ENCODE assay signal across 20 mouse cellular contexts in genomic region chr4:57579683-57580082, GRCm38 (mm10). TPM values are rescaled to one million over a fixed set of nuclear protein-coding genes. Genes with fewer than 3 reads are reported as not detected.
DNase-seq lines count a peak whose midpoint lies in the region; ATAC-seq and TF ChIP-seq lines count a peak whose summit lies in the region.
"Had no signal": no experiment of that assay in that cellular context is flagged by ENCODE, and none has a peak within 500 bp of the region (broad histone marks: within the 10 kb centered on the region; RNA-seq: fewer than 3 reads in every experiment).

No protein-coding gene starts in this region.

- 69% methylated on average over 10 of the region's 10 CpGs for WGBS in embryonic facial prominence, embryonic 14.5 days
- WGBS in embryonic facial prominence, embryonic 10.5 days: 94% methylated on average over 10 of the region's 10 CpGs
- 31% methylated on average over 10 of the region's 10 CpGs for WGBS in heart, embryonic 13.5 days
- WGBS in heart, postnatal 0 days: 29% methylated on average over 10 of the region's 10 CpGs
- 67% methylated on average over 10 of the region's 10 CpGs for WGBS in lung, postnatal 0 days

- no peaks in the 10 kb centered on the region for H3K36me3 ChIP-seq in embryonic facial prominence, embryonic 14.5 days (ENCODE audit: control insufficient read depth, insufficient read depth, low read length)
- no peaks in the 10 kb centered on the region for H3K36me3 ChIP-seq in embryonic facial prominence, embryonic 10.5 days (replicated peaks)
- peaks cover 12% of the 10 kb centered on the region for H3K36me3 ChIP-seq in heart, embryonic 13.5 days
- H3K36me3 ChIP-seq in heart, postnatal 0 days (replicated peaks; ENCODE audit: control insufficient read depth, insufficient read depth, low read length): no peaks in the 10 kb centered on the region; the same call in 1 of the 2 replicates
- no peaks in the 10 kb centered on the region for H3K36me3 ChIP-seq in lung, postnatal 0 days (ENCODE audit: insufficient read depth, low read length)
- H3K36me3 ChIP-seq: forebrain, embryonic 15.5 days; G1E; hindbrain, embryonic 15.5 days had no signal

- no peaks in the 10 kb centered on the region for H3K27me3 ChIP-seq in embryonic facial prominence, embryonic 14.5 days (replicated peaks; ENCODE audit: control insufficient read depth, insufficient read depth, low read length)
- H3K27me3 ChIP-seq in embryonic facial prominence, embryonic 10.5 days (replicated peaks; ENCODE audit: low read depth, poor library complexity, severe bottlenecking): no peaks in the 10 kb centered on the region
- no peaks in the 10 kb centered on the region for H3K27me3 ChIP-seq in heart, embryonic 13.5 days (replicated peaks)
- no peaks in the 10 kb centered on the region for H3K27me3 ChIP-seq in heart, postnatal 0 days (ENCODE audit: control insufficient read depth, insufficient read depth, low read length)
- no peaks in the 10 kb centered on the region for H3K27me3 ChIP-seq in lung, postnatal 0 days (replicated peaks; ENCODE audit: insufficient read depth, low read length)
- H3K27me3 ChIP-seq: forebrain, embryonic 15.5 days; hindbrain, embryonic 15.5 days had no signal

- no peak for TF ChIP-seq CTCF in heart, postnatal 0 days (IDR thresholded peaks at IDR 0.05; ENCODE audit: low read depth)
- no peak for TF ChIP-seq CTCF in lung, postnatal 0 days (IDR thresholded peaks at IDR 0.05)

- H3K9me3 ChIP-seq in embryonic facial prominence, embryonic 14.5 days (ENCODE audit: control insufficient read depth, low read length): no peaks in the 10 kb centered on the region
- no peaks in the 10 kb centered on the region for H3K9me3 ChIP-seq in embryonic facial prominence, embryonic 10.5 days
- no peaks in the 10 kb centered on the region for H3K9me3 ChIP-seq in heart, embryonic 13.5 days
- H3K9me3 ChIP-seq in heart, postnatal 0 days (replicated peaks; ENCODE audit: control insufficient read depth, low read length): no peaks in the 10 kb centered on the region
- no peaks in the 10 kb centered on the region for H3K9me3 ChIP-seq in lung, postnatal 0 days (ENCODE audit: low read length)
- H3K9me3 ChIP-seq: forebrain, embryonic 15.5 days; hindbrain, embryonic 15.5 days had no signal

- H3K4me3 ChIP-seq in embryonic facial prominence, embryonic 14.5 days (ENCODE audit: low read depth, low read length): no peak overlapping the region
- H3K4me3 ChIP-seq in embryonic facial prominence, embryonic 10.5 days: no peak overlapping the region
- H3K4me3 ChIP-seq in heart, embryonic 13.5 days: no peak overlapping the region
- no peak overlapping the region for H3K4me3 ChIP-seq in heart, postnatal 0 days (ENCODE audit: low read depth, low read length)
- H3K4me3 ChIP-seq in lung, postnatal 0 days (ENCODE audit: low read depth, low read length): no peak overlapping the region
- H3K4me3 ChIP-seq: forebrain, embryonic 15.5 days; heart, adult 2 months; hindbrain, embryonic 15.5 days had no signal

- H3K4me1 ChIP-seq in embryonic facial prominence, embryonic 14.5 days (ENCODE audit: control insufficient read depth, insufficient read depth, low read length): no peaks in the 10 kb centered on the region
- no peaks in the 10 kb centered on the region for H3K4me1 ChIP-seq in embryonic facial prominence, embryonic 10.5 days
- H3K4me1 ChIP-seq in heart, embryonic 13.5 days: peaks cover 93% of the 10 kb centered on the region
- H3K4me1 ChIP-seq in heart, postnatal 0 days (ENCODE audit: control insufficient read depth, insufficient read depth): peaks cover 49% of the 10 kb centered on the region
- H3K4me1 ChIP-seq in lung, postnatal 0 days (ENCODE audit: insufficient read depth, low read depth, low read length): no peaks in the 10 kb centered on the region
- H3K4me1 ChIP-seq: forebrain, embryonic 15.5 days; hindbrain, embryonic 15.5 days had no signal

- no peak overlapping the region for H3K9ac ChIP-seq in embryonic facial prominence, embryonic 14.5 days (ENCODE audit: low read depth, low read length)
- H3K9ac ChIP-seq in heart, embryonic 13.5 days: peak overlapping the region; percentile 59; the same call in 1 of the 2 replicates
- no peak overlapping the region; the same call in 1 of the 2 replicates for H3K9ac ChIP-seq in heart, postnatal 0 days (replicated peaks; ENCODE audit: low read depth, low read length)
- no peak overlapping the region for H3K9ac ChIP-seq in lung, postnatal 0 days (replicated peaks; ENCODE audit: low read depth)
- H3K9ac ChIP-seq: forebrain, embryonic 15.5 days; hindbrain, embryonic 15.5 days had no signal

- no peak overlapping the region for H3K27ac ChIP-seq in embryonic facial prominence, embryonic 14.5 days (replicated peaks; ENCODE audit: low read depth, low read length)
- no peak overlapping the region for H3K27ac ChIP-seq in embryonic facial prominence, embryonic 10.5 days (replicated peaks)
- H3K27ac ChIP-seq in heart, embryonic 13.5 days (replicated peaks): peak overlapping the region; percentile 73
- peak overlapping the region; percentile 43; the same call in 1 of the 2 replicates for H3K27ac ChIP-seq in heart, postnatal 0 days (ENCODE audit: low read depth)
- no peak overlapping the region for H3K27ac ChIP-seq in lung, postnatal 0 days (ENCODE audit: low read length)
- H3K27ac ChIP-seq: forebrain, embryonic 15.5 days; heart, adult 2 months; hindbrain, embryonic 15.5 days had no signal

- no peak for TF ChIP-seq EP300 in heart, postnatal 0 days (IDR thresholded peaks at IDR 0.05; ENCODE audit: low read depth)
- no peak for TF ChIP-seq EP300 in lung, postnatal 0 days (IDR thresholded peaks at IDR 0.05)

- ATAC-seq in embryonic facial prominence, embryonic 14.5 days (ENCODE audit: low read depth): no peak
- no peak for ATAC-seq in heart, embryonic 13.5 days (ENCODE audit: extremely low read depth, insufficient number of reproducible peaks, low FRiP score, low TSS enrichment)
- no peak for ATAC-seq in heart, postnatal 0 days (ENCODE audit: insufficient read depth, low read depth)
- peak; percentile 32; the same call in 1 of the 2 replicates for ATAC-seq in lung, postnatal 0 days
- ATAC-seq: CD4-positive, CD25-positive, alpha-beta regulatory T cell, adult 4 months; forebrain, embryonic 15.5 days; intestine, embryonic 16.5 days had no signal

- peak; percentile 50 for DNase-seq in embryonic facial prominence, embryonic 14.5 days (ENCODE audit: low spot score)
- no peak for DNase-seq in embryonic facial prominence, embryonic 10.5 days (ENCODE audit: low spot score)
- DNase-seq in heart, postnatal 36 days: no peak
- no peak for DNase-seq in heart, postnatal 0 days (ENCODE audit: low spot score)
- DNase-seq in heart, adult 11 months: no peak
- DNase-seq in lung, postnatal 0 days (ENCODE audit: low spot score): peak; percentile 26
- DNase-seq in lung, postnatal 36 days: no peak
- DNase-seq: adrenal gland, adult 8-10 months; adrenal gland, postnatal 36 days; B cell, adult 2 months; cerebellum, adult 2 months; cerebellum, postnatal 10 days; gastrocnemius, postnatal 36 days; heart, adult 2 months had no signal

- intact Hi-C loops in heart, postnatal 36 days (cut with DNase I): no loop called here

- no peak overlapping the region for H3K4me2 ChIP-seq in embryonic facial prominence, embryonic 14.5 days (ENCODE audit: low read depth, low read length)
- peak overlapping the region; percentile 46 for H3K4me2 ChIP-seq in heart, embryonic 13.5 days
- H3K4me2 ChIP-seq in heart, postnatal 0 days (ENCODE audit: low read depth, low read length): no peak overlapping the region; the same call in 1 of the 2 replicates
- no peak overlapping the region for H3K4me2 ChIP-seq in lung, postnatal 0 days (replicated peaks; ENCODE audit: low read depth, low read length)
- H3K4me2 ChIP-seq: forebrain, embryonic 15.5 days; hindbrain, embryonic 15.5 days had no signal

RNA-seq across cellular contexts. Expression of gene Pakap, which starts 11.7 kb away (rescaled TPM):
- polyA plus RNA-seq in embryonic facial prominence, embryonic 14.5 days (2014; fragmentation: Nextera tagmentation; extraction: Ambion mirVana): 25.4 and 27.7 TPM in 2 replicates
- polyA plus RNA-seq in embryonic facial prominence, embryonic 10.5 days (2016; fragmentation: Nextera tagmentation; extraction: Ambion mirVana): 25.3 and 25.8 TPM in 2 replicates
- polyA plus RNA-seq in heart, embryonic 13.5 days (2015; fragmentation: Nextera tagmentation; extraction: Ambion mirVana): 49.3 and 52.6 TPM in 2 replicates
- total RNA-seq in heart, postnatal 36 days (2021): 10 to 100 TPM; 33.1 to 33.7 TPM
- total RNA-seq in heart, postnatal 0 days (2014; rRNA removed; ENCODE audit: low replicate concordance): 21.1 and 26.8 TPM in 2 replicates
- 33.8 and 43.7 TPM in 2 replicates for polyA plus RNA-seq in heart, postnatal 0 days (2015; fragmentation: Nextera tagmentation; extraction: Ambion mirVana)
- 60.5 and 68.6 TPM in 2 replicates for polyA plus RNA-seq in lung, postnatal 0 days (2015; fragmentation: Nextera tagmentation; extraction: Ambion mirVana)
- total RNA-seq: G1E had no signal
- polyA plus RNA-seq: G1E had no signal

Comparison
In these comparisons a context has a peak if more than half of its experiments do, and no peak if none do; other contexts are left out.
1. DNase-seq: peak in embryonic facial prominence, embryonic 14.5 days (single experiment) and lung, postnatal 0 days (single experiment); none in embryonic facial prominence, embryonic 10.5 days (single experiment), heart, postnatal 36 days (0 of 2), heart, postnatal 0 days (single experiment), heart, adult 11 months (single experiment) and lung, postnatal 36 days (single experiment).
2. H3K27ac ChIP-seq: peak in heart, embryonic 13.5 days (single experiment) and heart, postnatal 0 days (single experiment); none in embryonic facial prominence, embryonic 14.5 days (single experiment), embryonic facial prominence, embryonic 10.5 days (single experiment) and lung, postnatal 0 days (single experiment).